Mouse (Mus musculus): ENCODE results near the gene Gstm1. TPM values are rescaled to one million over a fixed set of nuclear protein-coding genes. Genes with fewer than 3 reads are reported as not detected.

The Gstm1 gene
- polyA plus RNA-seq, 1 experiment from 2014 or later, result 224 TPM

DNA sequence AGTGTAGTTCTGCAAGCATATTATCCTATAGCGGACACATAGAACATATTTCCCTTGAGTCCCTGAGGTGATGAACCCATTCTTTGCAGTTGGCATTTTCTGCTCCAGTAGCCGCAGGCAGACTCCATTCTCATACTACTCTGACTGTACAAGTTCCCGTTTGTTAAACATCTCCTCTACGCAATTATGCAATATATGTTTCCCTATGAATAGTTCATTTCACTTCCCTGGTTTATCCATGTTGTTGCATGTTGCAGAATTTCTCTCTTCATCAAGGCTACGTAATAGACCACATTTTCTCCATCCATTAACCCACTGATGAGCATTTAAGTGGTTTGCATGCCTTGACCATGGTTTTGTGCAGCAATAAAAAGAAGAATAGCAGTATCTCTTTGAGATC, 32.7 kb upstream of the Gstm1 start:
- Histone ChIP-seq H3K4me3 (replicated peaks; ENCODE audit: low read depth, low read length) (no peak overlapping the region), H3K4me2 (ENCODE audit: low read length) (no peak overlapping the region), H3K27ac (no peak overlapping the region), H3K9me3 (replicated peaks; ENCODE audit: low read length) (no peaks in the 10 kb centered on the region), H3K27me3 (ENCODE audit: insufficient read depth, low read length) (no peaks in the 10 kb centered on the region), H3K9ac (ENCODE audit: low read depth, low read length) (no peak overlapping the region), H3K4me1 (replicated peaks; ENCODE audit: insufficient read depth, low read length) (no peaks in the 10 kb centered on the region), H3K36me3 (ENCODE audit: insufficient read depth, low read length) (no peaks in the 10 kb centered on the region)
- TF ChIP-seq CTCF (IDR thresholded peaks at IDR 0.05; ENCODE audit: low read depth), result no peak
- ATAC-seq (replicated peaks; ENCODE audit: low FRiP score, low read depth), result no peak
- no peak for DNase-seq (ENCODE audit: low spot score)
- WGBS, result 90% methylated on average over 5 of the region's 5 CpGs

DNA sequence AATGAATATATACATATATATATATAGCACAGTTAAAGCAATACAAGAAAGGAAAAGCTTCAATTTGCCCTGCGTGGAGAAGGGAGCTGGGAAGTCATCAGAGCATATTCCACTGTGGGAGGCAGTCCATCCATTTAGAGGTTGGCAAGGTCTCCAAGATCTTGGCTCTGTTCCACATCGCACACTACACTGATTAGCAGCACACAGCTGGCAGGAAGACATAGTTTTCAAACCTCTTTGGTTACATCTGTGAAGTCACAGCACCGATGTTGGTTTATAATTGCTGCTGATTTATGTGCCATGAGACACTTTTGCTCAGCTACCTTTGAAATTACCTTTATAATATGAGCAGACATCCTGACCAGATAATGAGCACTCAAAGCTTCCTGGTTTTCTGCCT, 30.5 kb upstream of the Gstm1 start:
- TF ChIP-seq CTCF (IDR thresholded peaks at IDR 0.05; ENCODE audit: low read depth), result no peak
- no peak for DNase-seq (ENCODE audit: low spot score)
- Histone ChIP-seq H3K27me3 (ENCODE audit: insufficient read depth, low read length) (no peaks in the 10 kb centered on the region), H3K9ac (ENCODE audit: low read depth, low read length) (no peak overlapping the region), H3K4me2 (ENCODE audit: low read length) (no peak overlapping the region), H3K9me3 (replicated peaks; ENCODE audit: low read length) (no peaks in the 10 kb centered on the region), H3K4me3 (replicated peaks; ENCODE audit: low read depth, low read length) (no peak overlapping the region), H3K27ac (no peak overlapping the region), H3K36me3 (ENCODE audit: insufficient read depth, low read length) (no peaks in the 10 kb centered on the region), H3K4me1 (replicated peaks; ENCODE audit: insufficient read depth, low read length) (peaks cover 10% of the 10 kb centered on the region; the same call in 1 of the 2 replicates)
- WGBS, result 33% methylated on average over 3 of the region's 3 CpGs
- no peak for ATAC-seq (replicated peaks; ENCODE audit: low FRiP score, low read depth)

DNA sequence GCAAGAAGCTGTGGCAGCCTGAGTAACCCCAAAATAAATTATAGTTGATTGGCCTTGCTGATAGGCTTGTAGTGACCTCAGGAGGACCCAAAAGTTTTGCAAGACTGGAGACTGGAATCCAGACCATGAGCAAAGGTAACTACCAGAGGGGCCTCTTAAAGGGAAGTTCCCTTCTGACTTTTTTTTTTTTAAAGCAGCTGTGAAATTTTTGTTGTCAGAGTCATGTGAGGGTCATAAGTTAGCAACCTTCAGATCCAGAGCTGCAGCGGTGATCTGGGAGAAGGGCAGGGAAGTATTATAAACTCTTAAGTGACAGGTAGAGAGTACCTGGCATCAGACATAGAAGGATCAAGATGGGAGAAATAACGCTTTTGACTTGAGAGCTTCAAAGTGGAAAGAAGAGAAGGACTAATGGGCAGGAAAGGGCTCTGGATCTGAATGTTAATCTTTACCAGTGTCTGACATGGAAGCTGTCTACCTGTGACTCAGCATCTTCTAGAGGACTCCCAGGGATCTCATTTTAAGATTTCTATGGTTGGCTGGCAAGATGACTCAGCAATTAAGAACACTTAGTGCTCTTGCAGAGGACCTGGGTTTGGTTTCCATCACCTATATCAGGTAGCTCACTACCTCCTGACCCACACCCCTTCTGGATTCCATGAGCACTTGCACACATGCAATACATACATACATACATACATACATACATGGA, 29.3 kb upstream of the Gstm1 start:
- no peaks in the 10 kb centered on the region for H3K36me3 ChIP-seq (ENCODE audit: insufficient read depth, low read length)
- no peaks in the 10 kb centered on the region for H3K9me3 ChIP-seq (replicated peaks; ENCODE audit: low read length)
- no peak overlapping the region for H3K4me3 ChIP-seq (replicated peaks; ENCODE audit: low read depth, low read length)
- H3K4me1 ChIP-seq (replicated peaks; ENCODE audit: insufficient read depth, low read length), result peaks cover 10% of the 10 kb centered on the region; the same call in 1 of the 2 replicates
- H3K4me2 ChIP-seq (ENCODE audit: low read length), result no peak overlapping the region
- H3K9ac ChIP-seq (ENCODE audit: low read depth, low read length), result no peak overlapping the region
- no peak for DNase-seq (ENCODE audit: low spot score)
- TF ChIP-seq CTCF (IDR thresholded peaks at IDR 0.05; ENCODE audit: low read depth), result no peak
- no peak for ATAC-seq (replicated peaks; ENCODE audit: low FRiP score, low read depth)
- H3K27me3 ChIP-seq (ENCODE audit: insufficient read depth, low read length), result no peaks in the 10 kb centered on the region
- WGBS, result 72% methylated on average over 2 of the region's 2 CpGs
- H3K27ac ChIP-seq, result no peak overlapping the region

GRCm38 (mm10) chr3:108044394-108045140, 26.8 kb upstream of the Gstm1 start, which contains the start of gene Gstm4:
Gene Gstm4 (minus strand): TSS chr3:108044894.
- Histone ChIP-seq H3K27me3 (ENCODE audit: insufficient read depth, low read length) (no peaks in the 10 kb centered on the region), H3K4me1 (replicated peaks; ENCODE audit: insufficient read depth, low read length) (peaks cover 10% of the 10 kb centered on the region; the same call in 1 of the 2 replicates), H3K27ac (peak within 1 kb of the TSS; percentile 63), H3K4me2 (ENCODE audit: low read length) (peak within 1 kb of the TSS; percentile 88), H3K36me3 (ENCODE audit: insufficient read depth, low read length) (no peaks in the 10 kb centered on the region), H3K4me3 (replicated peaks; ENCODE audit: low read depth, low read length) (peak within 1 kb of the TSS; percentile 50), H3K9me3 (replicated peaks; ENCODE audit: low read length) (no peaks in the 10 kb centered on the region), H3K9ac (ENCODE audit: low read depth, low read length) (peak within 1 kb of the TSS; percentile 66)
- ATAC-seq (replicated peaks; ENCODE audit: low FRiP score, low read depth) (peak; percentile 93), DNase-seq (ENCODE audit: low spot score) (peak; percentile 95)
- WGBS, result 7% methylated on average over 29 of the region's 29 CpGs
- peak; percentile 32; the same call in 1 of the 2 replicates for TF ChIP-seq CTCF (IDR thresholded peaks at IDR 0.05; ENCODE audit: low read depth)

- H3K36me3 ChIP-seq (ENCODE audit: insufficient read depth, low read length), result no peaks in the 10 kb centered on the region
- no peaks in the 10 kb centered on the region for H3K9me3 ChIP-seq (replicated peaks; ENCODE audit: low read length)
- ATAC-seq (replicated peaks; ENCODE audit: low FRiP score, low read depth), result no peak
- no peaks in the 10 kb centered on the region for H3K27me3 ChIP-seq (ENCODE audit: insufficient read depth, low read length)
- 27% methylated on average over 5 of the region's 5 CpGs for WGBS
- DNase-seq (ENCODE audit: low spot score), result peak; percentile 77
- H3K4me2 ChIP-seq (ENCODE audit: low read length), result no peak overlapping the region
- no peak overlapping the region for H3K27ac ChIP-seq
- H3K4me1 ChIP-seq (replicated peaks; ENCODE audit: insufficient read depth, low read length), result no peaks in the 10 kb centered on the region
- TF ChIP-seq CTCF (IDR thresholded peaks at IDR 0.05; ENCODE audit: low read depth), result no peak
- H3K9ac ChIP-seq (ENCODE audit: low read depth, low read length), result no peak overlapping the region
- H3K4me3 ChIP-seq (replicated peaks; ENCODE audit: low read depth, low read length), result no peak overlapping the region
Observed at GRCm38 (mm10) chr3:108033156-108033555, 15.4 kb upstream of the Gstm1 start.

DNA sequence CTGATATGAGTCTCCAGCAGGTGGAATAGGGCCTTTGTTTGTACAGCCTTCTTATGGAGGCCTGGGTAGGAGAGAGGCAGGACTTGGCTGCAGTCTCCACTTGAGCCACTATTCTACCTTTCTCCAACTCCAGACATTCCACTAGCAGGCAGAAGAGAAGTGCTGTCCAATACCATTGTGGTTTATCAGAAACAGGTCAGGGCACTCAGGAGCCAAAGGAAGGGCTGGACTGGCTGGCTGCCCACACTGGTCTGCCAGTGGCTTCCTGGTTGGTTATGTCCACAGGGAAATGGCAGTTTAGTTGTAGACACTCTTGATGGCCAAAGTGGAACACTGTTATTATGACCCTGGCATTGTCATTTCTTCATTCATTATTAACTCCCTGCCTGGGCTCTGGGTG, 14.3 kb upstream of the Gstm1 start:
- no peak for ATAC-seq (replicated peaks; ENCODE audit: low FRiP score, low read depth)
- no peak overlapping the region for H3K4me2 ChIP-seq (ENCODE audit: low read length)
- H3K27ac ChIP-seq, result no peak overlapping the region
- no peak overlapping the region for H3K9ac ChIP-seq (ENCODE audit: low read depth, low read length)
- TF ChIP-seq CTCF (IDR thresholded peaks at IDR 0.05; ENCODE audit: low read depth), result no peak
- H3K4me3 ChIP-seq (replicated peaks; ENCODE audit: low read depth, low read length), result no peak overlapping the region
- H3K36me3 ChIP-seq (ENCODE audit: insufficient read depth, low read length), result no peaks in the 10 kb centered on the region
- DNase-seq (ENCODE audit: low spot score), result no peak
- no peaks in the 10 kb centered on the region for H3K4me1 ChIP-seq (replicated peaks; ENCODE audit: insufficient read depth, low read length)
- no peaks in the 10 kb centered on the region for H3K27me3 ChIP-seq (ENCODE audit: insufficient read depth, low read length)
- no peaks in the 10 kb centered on the region for H3K9me3 ChIP-seq (replicated peaks; ENCODE audit: low read length)

Measured in kidney, postnatal 0 days (tissue).